Mouse (Mus musculus) left cerebral cortex, postnatal 4 days (tissue): ENCODE measurements around the gene Kctd15. TPM values are rescaled to one million over a fixed set of nuclear protein-coding genes. Genes with fewer than 3 reads are reported as not detected.

Experiments used
- DNase-seq: peaks from one replicate; pipeline ENCODE4 v3.0.0-alpha.2; 2022
- intact Hi-C: fragments of 180-260 bp; cut with DNase I; formaldehyde crosslinking; loops from one replicate; pipeline ENCODE4 v1.15.1; 2025
- total RNA-seq, 2 experiments: library from RNA; stranded (reverse); gene quantifications; 2 replicates each; pipeline ENCODE4 v1.2.3; 2021

Kctd15 gene
- total RNA-seq, 2 experiments from 2014 or later: 41.6 to 47.3 TPM

GRCm38 (mm10) chr7:34632966-34633742 is 23.4 kb downstream of the Kctd15 start:
- DNase-seq: no peak
- intact Hi-C loops: no loop called here

GRCm38 (mm10) chr7:34630211-34631085 is 26.1 kb downstream of the Kctd15 start:
- peak; percentile 65 for DNase-seq
- intact Hi-C loops: no loop called here

GRCm38 (mm10) chr7:34629702-34630210 is 26.8 kb downstream of the Kctd15 start:
- intact Hi-C loops: no loop called here

GRCm38 (mm10) chr7:34620411-34620810 is 36.1 kb downstream of the Kctd15 start:
- intact Hi-C loops: no loop called here
- DNase-seq: no peak

More at GRCm38 (mm10) chr7:34629702-34630210, 26.8 kb downstream of the Kctd15 start:
- no peak for DNase-seq

- intact Hi-C loops: no loop called here
- no peak for DNase-seq
Measured at GRCm38 (mm10) chr7:34618141-34618890, 38.2 kb downstream of the Kctd15 start.

DNA sequence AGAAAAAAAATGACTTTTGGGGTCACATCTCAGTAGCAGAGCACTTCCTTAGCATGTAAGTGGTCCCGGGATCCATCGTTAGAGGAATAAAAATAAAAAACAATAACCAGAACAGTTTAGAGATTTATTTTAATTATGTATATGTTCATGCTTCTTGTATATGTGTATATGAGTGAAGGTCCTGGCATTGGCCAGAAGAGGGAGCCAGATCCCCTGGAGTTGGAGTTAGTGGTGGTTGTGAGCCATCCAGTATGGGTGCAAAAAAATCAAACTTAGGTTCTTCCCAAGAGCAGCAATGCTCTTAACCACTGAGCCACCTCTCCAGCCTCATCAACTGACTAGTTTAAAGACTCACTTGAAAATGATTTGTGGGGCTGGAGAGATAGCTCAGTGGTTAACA is 40.3 kb downstream of the Kctd15 start:
- DNase-seq: no peak
- intact Hi-C loops: no loop called here

DNA sequence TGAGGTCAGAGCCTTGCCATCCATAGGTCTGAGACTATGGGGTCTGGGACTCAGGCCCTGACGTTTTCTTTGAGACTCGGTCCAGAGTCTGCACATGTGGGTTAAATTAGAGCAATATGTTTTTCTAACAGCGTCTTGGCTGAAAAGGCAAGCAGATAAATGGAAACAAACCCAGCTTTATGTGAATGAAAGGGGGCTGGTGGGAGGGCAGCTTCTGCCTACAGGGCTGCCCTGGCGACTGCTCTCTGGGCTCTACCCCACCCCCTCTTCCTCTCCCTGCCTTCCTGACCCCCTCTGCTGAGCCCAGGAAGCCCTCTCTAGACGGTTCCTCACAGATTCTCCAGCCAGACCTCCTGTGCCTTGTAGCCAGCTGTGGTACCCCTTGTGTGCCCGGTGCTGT is 46.1 kb downstream of the Kctd15 start:
- intact Hi-C loops: no loop called here
- DNase-seq: no peak

GRCm38 (mm10) chr7:34607334-34607970 is 49.1 kb downstream of the Kctd15 start:
- intact Hi-C loops: no loop called here

DNA sequence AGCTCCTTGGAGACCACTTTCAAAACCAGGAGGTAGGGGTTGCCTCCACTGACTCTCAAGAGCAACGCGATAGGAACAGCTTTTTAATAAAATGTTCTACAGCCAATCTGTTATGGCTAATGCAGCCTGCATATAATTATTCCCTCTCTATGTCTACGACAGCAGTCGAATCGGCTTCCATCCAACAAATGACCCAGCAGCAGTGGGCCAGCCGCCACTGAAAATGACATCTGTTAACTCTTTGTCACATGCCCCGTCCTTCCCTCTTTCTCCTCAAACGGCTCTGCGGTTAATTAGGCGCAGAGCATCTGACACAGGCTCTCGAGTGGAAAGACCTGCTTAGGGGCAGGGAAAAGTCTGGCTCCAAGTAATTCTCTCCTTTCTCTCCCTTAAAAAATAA is 49.8 kb downstream of the Kctd15 start:
- intact Hi-C loops: no loop called here
- DNase-seq: peak; percentile 91

More at GRCm38 (mm10) chr7:34607334-34607970, 49.1 kb downstream of the Kctd15 start:
- DNase-seq: peak; percentile 60

DNA sequence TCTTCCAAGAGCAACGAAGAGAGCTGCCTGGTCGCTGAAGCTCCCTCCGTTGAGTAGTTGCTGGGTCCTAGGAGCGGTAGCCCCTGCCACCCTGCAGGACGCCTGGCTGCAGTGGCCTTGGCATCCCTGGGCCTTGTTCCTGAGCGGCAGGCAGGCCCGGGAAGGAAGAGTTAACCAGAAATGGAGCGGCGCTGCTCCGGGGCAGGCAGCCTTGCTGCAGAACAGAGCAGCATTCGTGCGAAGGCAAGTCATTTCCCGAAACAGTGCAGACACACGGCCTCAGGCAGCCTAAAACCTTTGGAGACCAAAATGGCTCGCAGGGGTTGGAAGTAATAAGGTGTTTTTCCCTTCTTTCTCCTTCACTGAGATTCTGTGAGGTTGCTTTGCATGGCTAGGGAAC is 50.5 kb downstream of the Kctd15 start:
- peak; percentile 59 for DNase-seq
- intact Hi-C loops: no loop called here

GRCm38 (mm10) chr7:34598576-34598975 is 58.0 kb downstream of the Kctd15 start:
- intact Hi-C loops: no loop called here
- no peak for DNase-seq

DNA sequence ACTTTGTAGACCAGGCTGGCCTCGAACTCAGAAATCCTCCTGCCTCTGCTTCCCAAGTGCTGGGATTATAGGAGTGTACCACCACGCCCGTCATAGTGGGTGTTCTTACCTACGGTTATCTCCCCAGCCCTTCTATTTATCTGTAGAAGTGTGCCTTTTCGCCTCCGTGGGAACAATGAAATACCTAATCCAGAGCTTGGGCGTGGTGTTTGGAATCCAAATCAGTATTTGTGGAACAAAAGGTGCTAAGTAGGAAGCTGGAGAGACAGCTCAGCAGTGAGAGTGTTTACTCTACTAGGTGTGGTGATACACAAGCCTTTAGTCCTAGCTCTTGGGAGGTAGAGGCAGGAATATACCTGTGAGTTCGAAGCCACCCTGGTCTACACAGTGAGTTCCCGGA is 58.5 kb downstream of the Kctd15 start:
- DNase-seq: no peak
- intact Hi-C loops: no loop called here

GRCm38 (mm10) chr7:34596531-34597235 is 59.8 kb downstream of the Kctd15 start:
- no peak for DNase-seq

DNA sequence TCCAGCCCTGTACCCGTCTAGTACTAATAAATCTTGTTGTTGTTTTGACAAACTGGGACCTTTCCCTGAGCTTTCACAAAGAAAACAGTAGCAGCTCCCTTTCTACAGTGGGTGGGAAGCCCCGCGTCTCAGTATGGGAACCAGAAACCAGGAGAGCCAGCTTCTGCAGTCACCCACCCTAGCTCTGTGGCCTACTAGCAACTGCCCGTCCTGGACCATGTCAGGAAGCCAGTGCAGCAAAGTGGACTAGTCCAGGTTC is 61.3 kb downstream of the Kctd15 start:
- DNase-seq: no peak
- intact Hi-C loops: no loop called here

More at GRCm38 (mm10) chr7:34596531-34597235, 59.8 kb downstream of the Kctd15 start:
- intact Hi-C loops: no loop called here

- intact Hi-C loops: no loop called here
- DNase-seq: peak; percentile 85
Measured at GRCm38 (mm10) chr7:34594501-34595306, 61.8 kb downstream of the Kctd15 start.

- DNase-seq: no peak
- intact Hi-C loops: no loop called here
Measured at GRCm38 (mm10) chr7:34590711-34591110, 65.8 kb downstream of the Kctd15 start.
